Mouse (Mus musculus): ENCODE data around the gene Ube3c.
A peak's percentile ranks its signal among the peaks of the same experiment; 100 is the strongest.

The Ube3c gene

DNA sequence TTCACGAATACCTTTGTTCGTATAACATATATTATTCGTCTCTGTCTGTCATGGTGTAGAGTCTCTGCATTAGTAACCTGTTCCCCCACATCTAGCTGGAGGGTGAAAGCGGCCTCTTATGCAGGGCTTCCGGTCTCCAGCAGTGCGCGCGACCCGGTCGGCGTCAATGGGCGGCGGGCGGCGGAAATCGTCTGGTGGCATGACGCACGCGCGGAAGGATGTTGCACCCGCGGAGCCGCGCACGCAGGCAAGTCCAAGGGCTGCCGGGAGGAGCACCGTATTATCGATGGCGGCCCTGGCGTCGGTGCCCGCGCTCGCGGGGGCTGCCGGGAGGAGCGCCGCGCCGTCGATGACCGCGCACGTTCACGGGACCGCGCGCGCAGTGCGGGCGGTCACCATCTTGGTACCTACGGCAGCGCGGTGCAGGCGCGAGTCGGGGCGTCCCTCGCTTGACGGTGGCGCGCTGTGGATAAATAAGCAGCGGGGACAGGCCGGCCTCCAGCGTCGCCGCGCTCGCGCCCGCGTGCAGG is at the start of gene Ube3c:
Gene Ube3c (plus strand): TSS at position 395 of the 530 bp plus-strand sequence.
- peak; percentile 54; the same call in 1 of the 2 replicates for TF ChIP-seq GATA4 (IDR thresholded peaks at IDR 0.05; ENCODE audit: insufficient replicate concordance, low read length)

DNA sequence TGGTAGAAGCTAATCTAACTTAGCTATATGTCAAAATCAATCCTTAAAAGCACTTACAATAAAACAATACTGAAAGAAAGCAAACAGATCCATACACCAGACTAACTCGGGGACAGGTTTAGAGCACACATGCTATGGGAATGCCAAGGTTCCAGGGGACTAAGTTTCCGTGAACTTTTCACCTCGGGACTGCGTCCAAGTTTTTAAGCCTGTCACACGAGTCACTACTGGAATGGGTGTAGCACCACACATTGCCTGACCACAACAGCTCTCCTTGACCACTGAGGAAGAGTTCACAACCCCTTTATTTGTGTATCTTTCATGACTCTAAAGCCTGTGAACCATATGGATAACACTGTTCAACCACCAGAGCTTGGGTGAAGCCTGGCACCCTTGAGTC is 8.9 kb upstream of the Ube3c start:
- TF ChIP-seq GATA4 (IDR thresholded peaks at IDR 0.05; ENCODE audit: insufficient replicate concordance, low read length), result no peak

DNA sequence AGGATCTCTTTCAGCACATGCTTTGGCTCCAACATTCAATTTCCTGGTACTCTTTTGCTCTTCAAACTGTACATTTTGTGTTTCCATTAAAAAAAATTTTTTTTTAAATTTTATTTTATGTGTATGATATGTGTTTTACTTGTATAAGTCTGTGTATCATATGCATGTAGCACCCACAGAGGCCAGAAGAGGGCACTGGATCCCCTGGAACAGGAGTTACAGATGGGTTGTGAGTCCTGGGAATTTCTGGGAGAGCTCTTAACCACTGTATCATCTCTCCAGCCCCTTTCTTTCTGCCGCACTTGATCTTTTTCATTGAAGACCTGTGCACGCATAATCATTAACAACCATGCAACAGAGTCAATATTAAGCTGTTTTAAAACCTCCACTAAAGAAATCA is 8.4 kb upstream of the Ube3c start:
- TF ChIP-seq GATA4 (IDR thresholded peaks at IDR 0.05; ENCODE audit: insufficient replicate concordance, low read length), result no peak

DNA sequence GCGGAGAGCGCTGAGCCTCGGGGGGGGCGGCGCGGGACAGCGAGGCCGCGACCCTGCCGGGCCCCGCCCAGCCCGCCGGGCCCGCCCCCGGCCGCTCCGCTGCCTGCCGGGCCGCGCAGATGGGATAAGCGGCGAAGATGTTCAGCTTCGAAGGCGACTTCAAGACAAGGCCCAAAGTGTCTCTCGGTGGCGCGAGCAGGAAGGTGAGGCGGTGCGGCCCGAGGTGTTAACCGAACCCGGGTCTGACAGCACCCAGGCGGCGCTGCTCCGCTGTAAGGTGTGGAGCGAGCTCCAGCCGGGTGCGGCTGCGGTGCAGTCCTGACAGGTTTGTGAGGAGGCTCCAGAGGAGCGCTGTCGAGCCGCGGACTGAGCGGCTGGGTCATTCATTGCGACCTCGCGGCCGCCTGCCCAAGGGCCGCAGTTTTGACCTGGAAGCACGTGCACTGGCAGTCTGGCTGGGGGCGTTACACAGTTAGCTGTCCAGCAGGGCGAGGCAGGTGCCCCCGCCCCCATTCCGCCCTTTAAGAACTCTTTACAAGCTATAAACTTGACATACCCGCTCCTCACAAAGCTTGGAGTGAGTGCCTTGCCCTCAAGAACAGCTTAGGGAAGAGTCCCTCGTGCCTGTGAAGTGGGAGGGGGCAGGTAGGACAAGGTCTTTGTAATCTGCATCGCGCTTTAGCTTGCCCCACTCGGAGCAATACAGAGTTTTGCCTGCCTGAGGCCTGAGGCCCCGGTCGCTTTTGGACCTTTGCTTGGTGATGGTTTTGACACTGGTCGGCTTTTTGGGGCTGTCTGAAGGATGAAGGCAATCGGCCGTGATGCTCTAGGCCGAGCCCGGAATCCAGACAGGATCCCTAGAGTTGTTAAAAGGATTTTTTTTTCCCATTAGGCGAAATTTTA is 587 bp downstream of the Ube3c start:
- TF ChIP-seq GATA4 (IDR thresholded peaks at IDR 0.05; ENCODE audit: insufficient replicate concordance, low read length), result no peak

DNA sequence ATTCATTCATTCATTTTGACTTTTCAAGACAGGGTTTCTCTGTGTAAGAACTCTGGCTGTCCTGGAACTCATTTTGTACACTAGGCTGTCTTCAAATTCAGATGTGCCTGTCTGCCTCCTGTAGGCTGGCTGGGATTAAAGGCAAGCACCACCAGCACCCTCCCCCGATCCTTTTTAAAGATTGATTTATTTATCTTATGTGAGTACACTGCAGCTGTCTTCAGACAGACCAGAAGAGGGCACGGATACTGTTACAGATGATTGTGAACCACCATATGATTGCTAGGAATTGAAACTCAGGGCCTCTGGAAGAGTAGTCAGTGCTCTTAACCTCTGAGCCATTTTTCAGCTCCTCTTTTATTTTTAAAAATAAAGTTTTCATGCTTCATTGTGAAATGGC is 6.0 kb downstream of the Ube3c start:
- no peak for TF ChIP-seq GATA4 (IDR thresholded peaks at IDR 0.05; ENCODE audit: insufficient replicate concordance, low read length)

DNA sequence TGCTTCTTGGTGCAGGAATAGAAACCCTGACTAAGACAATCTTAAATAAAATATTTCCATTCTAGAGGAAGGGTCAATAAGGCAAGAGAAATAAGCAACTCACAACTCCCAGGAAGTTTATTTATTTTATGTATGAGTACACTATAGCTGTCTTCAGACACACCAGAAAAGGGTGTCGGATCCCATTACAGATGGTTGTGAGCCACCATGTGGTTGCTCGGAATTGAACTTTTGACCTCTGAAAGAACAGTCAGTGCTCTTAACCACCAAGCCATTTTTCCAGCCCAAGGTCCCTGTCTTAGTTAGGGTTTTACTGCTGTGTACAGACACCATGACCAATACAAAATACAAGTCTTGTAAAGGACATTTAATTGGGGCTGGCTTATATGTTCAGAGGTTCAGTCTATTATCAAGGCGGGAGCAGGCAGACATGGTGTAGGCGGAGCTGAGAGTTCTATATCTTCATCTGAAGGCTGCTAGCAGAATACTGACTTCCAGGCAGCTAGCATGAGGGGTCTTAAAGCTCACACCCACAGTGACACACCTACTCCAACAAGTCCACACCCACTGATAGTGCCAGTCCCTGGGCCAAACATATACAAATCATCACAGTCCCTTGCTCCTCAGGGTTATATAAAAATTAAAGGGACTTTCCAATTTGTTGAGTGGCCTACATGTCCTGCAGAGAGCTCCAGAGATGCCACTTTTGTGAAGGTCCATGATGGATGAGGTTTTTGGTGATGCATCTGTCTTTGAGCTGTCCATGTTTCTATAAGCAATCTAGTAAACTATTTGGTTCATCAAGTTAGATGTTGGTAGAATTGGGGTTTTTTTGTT is 9.0 kb downstream of the Ube3c start:
- no peak for TF ChIP-seq GATA4 (IDR thresholded peaks at IDR 0.05; ENCODE audit: insufficient replicate concordance, low read length)

DNA sequence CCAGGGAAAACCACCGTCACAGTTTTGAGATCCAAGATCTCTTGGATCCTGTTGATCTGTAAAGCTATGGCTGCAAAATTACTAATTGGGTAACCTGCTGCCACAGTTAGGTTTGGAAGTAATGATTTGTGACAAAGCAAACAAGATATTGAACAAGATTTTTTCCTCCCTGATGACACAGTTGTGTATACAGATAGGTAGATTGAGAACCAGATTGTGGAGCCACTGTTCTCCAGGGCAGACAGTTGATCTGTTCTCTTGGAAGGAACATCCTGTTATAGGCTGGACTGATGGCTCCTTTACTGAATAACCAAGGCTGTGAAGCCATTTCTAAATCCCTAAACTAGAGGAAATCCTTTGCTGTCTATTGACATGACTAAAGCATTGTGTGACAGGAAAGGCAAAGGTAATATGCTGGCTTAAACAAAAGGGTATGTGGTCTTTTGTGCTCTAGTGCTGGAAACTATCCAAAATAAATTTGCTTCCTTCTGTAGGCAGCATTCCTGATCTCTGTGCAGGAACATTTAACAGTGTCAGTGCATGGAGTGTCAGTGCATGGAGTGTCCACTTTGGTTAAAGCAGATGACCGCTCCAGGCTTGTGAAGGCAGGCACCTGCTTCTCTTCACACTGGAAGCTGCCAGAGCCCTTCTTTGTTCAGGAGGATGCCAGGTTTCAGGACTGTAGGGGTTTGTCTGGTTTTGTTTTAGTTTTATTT is 15.0 kb downstream of the Ube3c start:
- TF ChIP-seq GATA4 (IDR thresholded peaks at IDR 0.05; ENCODE audit: insufficient replicate concordance, low read length), result peak; percentile 97

DNA sequence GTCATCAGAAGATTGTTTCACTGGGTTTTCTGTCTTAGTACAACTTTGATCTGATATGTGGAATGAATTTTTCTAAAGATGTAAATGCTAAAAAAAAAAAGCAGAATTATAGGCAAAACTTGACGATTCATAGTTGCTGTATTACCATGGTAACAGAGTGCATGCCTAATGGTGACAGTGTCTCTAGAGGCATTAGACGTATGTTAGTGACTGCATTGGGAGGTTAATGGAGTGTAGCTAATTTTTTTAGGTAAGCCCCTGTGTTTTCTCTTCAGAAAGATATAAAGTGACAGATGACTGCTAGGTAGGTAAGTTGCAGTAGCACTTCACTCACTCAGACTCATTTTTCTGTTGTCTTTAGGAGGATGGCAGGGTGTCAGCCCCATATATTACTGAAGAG is 37.5 kb downstream of the Ube3c start:
- TF ChIP-seq GATA4 (IDR thresholded peaks at IDR 0.05; ENCODE audit: insufficient replicate concordance, low read length), result no peak

DNA sequence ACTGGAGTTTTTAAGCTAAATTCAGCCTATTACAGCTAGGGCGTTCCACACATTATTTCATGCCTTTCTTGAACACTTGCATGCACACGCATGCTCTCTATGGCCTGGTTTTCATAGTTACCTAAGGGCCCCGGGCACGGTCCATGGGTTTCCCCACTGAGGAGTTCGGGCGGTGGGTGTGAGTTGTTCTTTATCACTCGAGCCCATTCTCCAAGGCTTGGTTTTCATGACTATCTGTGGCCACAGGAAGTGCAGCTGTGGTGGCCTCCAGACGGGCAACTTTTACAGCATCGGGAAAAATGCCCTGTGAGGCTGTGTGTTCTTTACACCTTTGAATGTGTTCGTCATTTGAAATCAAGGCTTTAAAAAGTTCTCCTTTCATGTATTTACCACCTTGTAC is 56.6 kb downstream of the Ube3c start:
- TF ChIP-seq GATA4 (IDR thresholded peaks at IDR 0.05; ENCODE audit: insufficient replicate concordance, low read length), result no peak

DNA sequence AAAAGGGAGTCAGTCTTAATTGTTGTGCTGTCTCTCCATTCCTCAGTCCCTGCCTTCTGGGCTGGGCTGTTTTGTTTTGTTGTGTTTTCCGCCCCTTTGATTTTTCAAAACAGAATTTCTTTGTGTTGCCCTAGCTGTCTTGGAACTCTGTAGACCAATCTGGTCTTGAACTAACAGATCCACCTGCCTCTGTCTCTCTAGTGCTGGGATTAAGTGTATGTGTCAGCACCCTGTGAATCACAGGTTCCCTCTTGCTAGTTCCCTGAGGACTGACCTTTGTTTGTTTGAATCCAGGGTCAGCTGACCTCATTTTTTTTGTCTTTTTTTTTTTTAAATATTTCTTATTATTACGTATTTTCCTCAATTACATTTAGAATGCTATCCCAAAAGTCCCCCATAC is 60.9 kb downstream of the Ube3c start:
- no peak for TF ChIP-seq GATA4 (IDR thresholded peaks at IDR 0.05; ENCODE audit: insufficient replicate concordance, low read length)

DNA sequence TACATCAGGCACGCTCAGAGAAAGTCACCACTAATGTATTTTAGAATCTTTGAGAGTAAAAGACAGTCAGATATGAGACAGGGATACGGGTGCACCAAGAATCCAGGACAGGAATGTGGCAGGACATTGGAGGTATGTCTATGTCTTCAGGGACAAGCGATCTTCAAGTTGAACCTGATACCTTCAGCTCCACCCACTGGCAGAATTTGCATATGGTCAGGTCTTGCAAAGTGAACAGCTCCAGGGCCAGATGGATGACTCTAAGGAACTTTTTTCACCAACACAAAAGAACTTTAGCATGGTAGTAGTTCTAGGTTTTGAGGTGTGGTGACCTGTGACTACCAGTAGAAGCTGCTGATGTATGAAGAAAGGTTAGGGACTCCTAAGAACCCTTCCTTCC is 62.7 kb downstream of the Ube3c start:
- no peak for TF ChIP-seq GATA4 (IDR thresholded peaks at IDR 0.05; ENCODE audit: insufficient replicate concordance, low read length)

DNA sequence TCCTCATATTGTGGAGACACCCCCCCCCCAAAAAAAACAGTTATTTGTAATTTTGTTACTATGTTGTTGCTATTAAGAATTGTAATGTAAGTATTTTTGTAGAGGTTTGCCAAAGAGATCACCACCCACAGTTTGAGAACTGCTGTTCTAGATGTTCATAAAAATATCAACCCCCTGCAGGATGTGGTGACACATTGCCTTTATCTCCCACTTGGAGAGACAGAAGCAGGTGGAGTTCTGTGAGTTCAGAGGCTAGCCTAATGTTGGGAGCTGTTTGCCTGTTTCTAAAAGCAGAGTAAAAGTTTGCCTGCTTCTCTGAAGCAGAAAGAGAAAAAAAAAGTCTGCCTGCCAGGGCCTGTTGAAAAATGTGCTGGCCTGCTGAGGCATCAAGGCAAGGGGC is 67.3 kb downstream of the Ube3c start:
- TF ChIP-seq GATA4 (IDR thresholded peaks at IDR 0.05; ENCODE audit: insufficient replicate concordance, low read length), result no peak

DNA sequence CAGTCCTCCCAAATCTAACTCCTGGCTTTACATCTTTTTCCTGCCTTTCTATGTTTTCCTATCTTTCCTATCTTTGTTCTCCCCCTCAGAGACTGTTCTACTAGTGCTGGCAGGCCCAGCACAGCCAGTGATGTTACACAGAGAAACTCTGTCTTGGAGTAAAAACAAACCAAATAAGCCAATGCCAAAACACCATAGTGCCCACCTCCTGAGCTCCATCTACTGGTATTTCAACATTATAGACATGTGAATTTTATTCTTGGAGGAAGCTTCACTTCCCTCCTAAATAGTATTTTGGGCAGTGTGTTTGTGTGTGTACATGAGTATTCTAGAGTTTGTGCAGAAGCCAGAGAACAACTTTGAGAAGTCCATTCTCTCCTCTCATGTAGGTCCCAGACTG is 67.8 kb downstream of the Ube3c start:
- TF ChIP-seq GATA4 (IDR thresholded peaks at IDR 0.05; ENCODE audit: insufficient replicate concordance, low read length), result no peak

DNA sequence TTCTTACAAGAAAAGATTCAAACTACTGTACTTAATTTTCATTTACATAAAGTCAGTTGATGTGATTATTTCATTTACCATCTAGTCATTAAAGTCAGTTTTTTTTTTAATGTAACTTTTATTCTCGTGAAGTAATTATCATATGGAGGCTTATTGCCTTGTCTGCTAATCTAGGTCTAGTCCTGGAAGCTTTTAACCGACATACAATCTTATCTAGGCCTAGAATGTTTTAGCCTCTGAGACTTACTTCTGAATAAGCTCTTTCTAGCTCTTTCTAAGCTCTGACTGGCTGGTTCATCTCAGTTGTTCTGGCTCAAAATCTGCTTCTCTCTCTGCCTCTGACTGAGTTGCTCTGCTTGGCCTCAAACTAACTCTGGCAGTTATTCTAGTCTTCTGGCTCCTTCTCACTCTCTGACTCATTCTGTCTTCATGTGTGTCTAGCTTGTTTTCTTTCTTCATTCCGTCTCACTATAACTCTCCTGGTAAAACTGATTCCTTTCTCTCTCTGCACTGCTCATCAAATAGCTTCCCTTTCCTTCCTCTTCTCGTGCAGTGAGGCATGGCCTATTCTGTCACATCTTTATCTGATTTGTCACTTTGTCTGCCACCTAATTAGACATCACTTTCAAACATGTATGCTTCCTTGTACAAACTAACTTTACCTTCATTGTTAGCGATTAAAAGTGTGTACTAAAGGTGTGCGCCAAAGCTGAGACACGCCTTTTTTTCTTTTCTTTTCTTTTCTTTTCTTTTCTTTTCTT is 72.3 kb downstream of the Ube3c start:
- TF ChIP-seq GATA4 (IDR thresholded peaks at IDR 0.05; ENCODE audit: insufficient replicate concordance, low read length), result no peak
